Mouse (Mus musculus) stomach, embryonic 16.5 days (tissue): Measurements from ENCODE around the gene En2. TPM values are rescaled to one million over a fixed set of nuclear protein-coding genes. Genes with fewer than 3 reads are reported as not detected.

Experiments
- ATAC-seq: fragments of 200-750 bp; cut with Nextera tagmentation; 2 replicates; pipeline ENCODE4 v1.8.0; 2017; ENCODE audit warnings: moderate number of reproducible peaks, moderate TSS enrichment; ENCODE audit not compliant: insufficient read depth, low FRiP score
- H3K27ac ChIP-seq: fragments of 300-500 bp; sonication (generic); 2 replicates; pipeline ENCODE4 v1.5.1; 2014; ENCODE audit warnings: low read length
- H3K27me3 ChIP-seq: fragments of 300-500 bp; sonication (generic); 2 replicates; pipeline ENCODE4 v1.6.1; 2014; ENCODE audit warnings: low read length, control low read depth, mixed read lengths; ENCODE audit not compliant: control insufficient read depth, insufficient read depth
- H3K36me3 ChIP-seq: fragments of 300-500 bp; sonication (generic); 2 replicates; pipeline ENCODE4 v1.6.1; 2014; ENCODE audit warnings: low read length; ENCODE audit not compliant: control insufficient read depth, insufficient read depth
- H3K4me1 ChIP-seq: fragments of 300-500 bp; sonication (generic); 2 replicates; pipeline ENCODE4 v1.6.1; 2014; ENCODE audit warnings: low read length, control low read depth, mixed read lengths; ENCODE audit not compliant: control insufficient read depth, insufficient read depth
- H3K4me2 ChIP-seq: fragments of 300-500 bp; sonication (generic); 2 replicates; pipeline ENCODE4 v1.6.1; 2014; ENCODE audit warnings: low read depth, low read length, mixed read lengths
- H3K4me3 ChIP-seq: fragments of 300-500 bp; sonication (generic); replicated peaks from 2 replicates; pipeline ENCODE4 v1.5.1; 2014; ENCODE audit warnings: mild to moderate bottlenecking, low read length
- H3K9ac ChIP-seq: fragments of 300-500 bp; sonication (generic); 2 replicates; pipeline ENCODE4 v1.6.1; 2014; ENCODE audit warnings: low read length
- H3K9me3 ChIP-seq: fragments of 300-500 bp; sonication (generic); replicated peaks from 2 replicates; pipeline ENCODE4 v1.6.1; 2016; ENCODE audit warnings: low read length, control low read depth; ENCODE audit not compliant: control insufficient read depth
- WGBS: fragments of 180-500 bp; shearing (Covaris S2); extraction: QIAGEN DNeasy Blood & Tissue Kit; methylation state at CpG from one replicate; pipeline ENCODE4 v1.1.7; 2014; 5-methylcytosine and 5-hydroxymethylcytosine counted together
- polyA plus RNA-seq: library from polyadenylated mRNA; unstranded; fragments of >200 nt; fragmentation: Nextera tagmentation; extraction: Ambion mirVana; gene quantifications from 2 replicates; pipeline ENCODE4 v1.2.1, GENCODE M21; 2015

En2 gene
- polyA plus RNA-seq, 1 experiment from 2014 or later = not detected

GRCm38 (mm10) chr5:28209549-28210431, 44.3 kb downstream of the En2 start:
- H3K36me3 ChIP-seq = no peaks in the 10 kb centered on the region
- peaks cover 8% of the 10 kb centered on the region; the same call in 1 of the 2 replicates for H3K4me1 ChIP-seq
- H3K9ac ChIP-seq = no peak overlapping the region
- peak overlapping the region; percentile 50 for H3K4me2 ChIP-seq
- no peaks in the 10 kb centered on the region for H3K9me3 ChIP-seq
- WGBS = under 1% methylated on average over 80 of the region's 80 CpGs
- peaks cover 72% of the 10 kb centered on the region for H3K27me3 ChIP-seq
- ATAC-seq = peak; percentile 29; the same call in 1 of the 2 replicates
- H3K27ac ChIP-seq = no peak overlapping the region
- peak overlapping the region; percentile 42 for H3K4me3 ChIP-seq

- WGBS = 3% methylated on average over 29 of the region's 29 CpGs
- Histone ChIP-seq H3K9me3 (no peaks in the 10 kb centered on the region), H3K27me3 (peaks cover 71% of the 10 kb centered on the region), H3K4me2 (no peak overlapping the region), H3K4me1 (peaks cover 8% of the 10 kb centered on the region; the same call in 1 of the 2 replicates), H3K9ac (no peak overlapping the region), H3K4me3 (no peak overlapping the region), H3K36me3 (no peaks in the 10 kb centered on the region), H3K27ac (no peak overlapping the region)
- no peak for ATAC-seq
Observed at GRCm38 (mm10) chr5:28210591-28211550, 45.4 kb downstream of the En2 start.

GRCm38 (mm10) chr5:28211651-28212310, 46.3 kb downstream of the En2 start:
- H3K27me3 ChIP-seq = peaks cover 63% of the 10 kb centered on the region
- peaks cover 8% of the 10 kb centered on the region; the same call in 1 of the 2 replicates for H3K4me1 ChIP-seq
- no peak overlapping the region for H3K4me2 ChIP-seq
- no peak for ATAC-seq
- no peak overlapping the region for H3K9ac ChIP-seq
- no peak overlapping the region for H3K4me3 ChIP-seq
- H3K36me3 ChIP-seq = no peaks in the 10 kb centered on the region
- no peak overlapping the region for H3K27ac ChIP-seq
- no peaks in the 10 kb centered on the region for H3K9me3 ChIP-seq
- 3% methylated on average over 15 of the region's 15 CpGs for WGBS

- H3K4me2 ChIP-seq = no peak overlapping the region
- H3K4me3 ChIP-seq = no peak overlapping the region
- peaks cover 8% of the 10 kb centered on the region; the same call in 1 of the 2 replicates for H3K4me1 ChIP-seq
- peaks cover 48% of the 10 kb centered on the region for H3K27me3 ChIP-seq
- 58% methylated on average over 2 of the region's 2 CpGs for WGBS
- no peaks in the 10 kb centered on the region for H3K9me3 ChIP-seq
- H3K9ac ChIP-seq = no peak overlapping the region
- ATAC-seq = no peak
- H3K36me3 ChIP-seq = no peaks in the 10 kb centered on the region
- no peak overlapping the region for H3K27ac ChIP-seq
Observed at GRCm38 (mm10) chr5:28213441-28213840, 47.9 kb downstream of the En2 start.

- no peak overlapping the region for H3K9ac ChIP-seq
- 73% methylated on average over 1 of the region's 1 CpGs for WGBS
- H3K4me3 ChIP-seq = no peak overlapping the region
- no peaks in the 10 kb centered on the region; the same call in 1 of the 2 replicates for H3K27me3 ChIP-seq
- H3K9me3 ChIP-seq = 0 out of 2 replicates have a peak, but pooled peaks cover 3% of the 10 kb centered on the region
- no peaks in the 10 kb centered on the region for H3K36me3 ChIP-seq
- H3K4me1 ChIP-seq = no peaks in the 10 kb centered on the region
- no peak for ATAC-seq
- no peak overlapping the region for H3K4me2 ChIP-seq
- H3K27ac ChIP-seq = no peak overlapping the region
Observed at GRCm38 (mm10) chr5:28219596-28219995, 54.1 kb downstream of the En2 start.

Other genes starting within 250 kb of the En2 start
- gene Insig1, start 94.3 kb upstream of the En2 start, polyA plus RNA-seq = 102 and 103 TPM in 2 replicates
- 0.37 and 0.40 TPM in 2 replicates for gene Cnpy1, start 80.1 kb downstream of the En2 start, polyA plus RNA-seq
- gene Rbm33, start 151.4 kb downstream of the En2 start, polyA plus RNA-seq = 6.8 and 8.1 TPM in 2 replicates